Mouse (Mus musculus): ENCODE measurements around the gene Nhlrc4. TPM values are rescaled to one million over a fixed set of nuclear protein-coding genes. Genes with fewer than 3 reads are reported as not detected.

Nhlrc4 gene
- polyA plus RNA-seq (2017; shearing (Covaris generic)) = not detected

GRCm38 (mm10) chr17:25944366-25945163 is at the start of gene Nhlrc4, which contains the start of gene Pigq:
Gene Nhlrc4 (minus strand): TSS chr17:25944961.
Gene Pigq (minus strand): TSS chr17:25944936.

GRCm38 (mm10) chr17:25985306-25986294 is 40.8 kb upstream of the Nhlrc4 start, which contains the start of gene Capn15:
Gene Capn15 (minus strand): TSS chr17:25985796.

DNA sequence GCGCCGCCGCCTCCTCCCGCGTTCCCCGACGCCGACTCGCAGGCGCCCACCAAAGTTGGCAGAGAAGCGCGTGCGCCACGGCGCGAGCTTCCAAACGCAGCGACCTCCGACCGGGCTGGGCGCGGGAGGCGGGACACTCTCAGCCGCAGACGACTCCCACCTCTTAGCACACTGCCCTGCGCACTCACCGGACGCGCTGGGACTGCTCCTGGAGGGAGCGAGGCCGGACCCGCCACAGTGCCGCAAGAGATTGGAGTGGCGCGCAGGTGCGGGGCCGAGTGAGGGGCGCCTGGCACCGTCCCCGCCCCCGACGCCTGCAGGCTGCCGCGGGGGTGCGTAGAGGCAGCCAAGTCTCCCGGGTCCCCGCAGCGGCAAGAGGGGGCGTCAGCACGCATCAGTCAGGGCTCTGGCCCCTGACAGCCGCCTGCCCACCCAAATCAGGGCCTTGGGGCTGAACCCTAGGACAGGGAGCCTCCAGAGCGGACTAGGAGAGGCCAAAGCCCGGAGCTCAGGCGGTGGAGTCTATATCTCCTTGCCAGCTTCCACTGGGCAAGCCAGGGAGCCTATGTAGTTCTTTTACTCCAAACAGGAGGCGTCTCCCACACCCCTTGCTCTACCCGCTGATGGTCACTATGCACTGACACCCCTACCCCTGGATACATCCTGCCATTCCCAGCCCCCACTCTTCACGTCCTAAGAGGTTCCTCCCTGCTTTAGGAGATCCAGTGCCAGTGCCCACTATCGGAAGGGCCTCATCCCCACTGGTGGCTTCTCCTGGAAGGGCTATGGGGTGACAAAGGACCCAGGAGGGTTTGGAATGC is 7.3 kb upstream of the Nhlrc4 start, which contains the start of gene A930017K11Rik:
A930017K11Rik (minus strand) TSS at position 763 of the 821 bp plus-strand sequence.

GRCm38 (mm10) chr17:25919144-25919785 is 25.5 kb downstream of the Nhlrc4 start, which contains the start of gene Rab40c:
Gene Rab40c (minus strand): TSS chr17:25919727.

Other genes starting within 250 kb of the Nhlrc4 start
- gene Gng13, start 227.8 kb downstream of the Nhlrc4 start, polyA plus RNA-seq (2017; shearing (Covaris generic)) = not detected
- gene Chtf18, start 217.5 kb downstream of the Nhlrc4 start, polyA plus RNA-seq (2017; shearing (Covaris generic)) = 10 to 100 TPM in 1 of 2 experiments, 1 to 10 TPM in 1; 3.8 to 12.3 TPM
- gene Rpusd1, start 217.3 kb downstream of the Nhlrc4 start, polyA plus RNA-seq (2017; shearing (Covaris generic)) = 10 to 100 TPM; 13.9 to 16.7 TPM
- under 1 TPM in 1 of 2 experiments, not detected in 1; 0.73 TPM for gene Mslnl, start 208.9 kb downstream of the Nhlrc4 start, polyA plus RNA-seq (2017; shearing (Covaris generic))
- gene Msln, start 190.6 kb downstream of the Nhlrc4 start, polyA plus RNA-seq (2017; shearing (Covaris generic)) = under 1 TPM in 1 of 2 experiments, not detected in 1; 0.98 TPM
- gene Narfl, start 171.2 kb downstream of the Nhlrc4 start, polyA plus RNA-seq (2017; shearing (Covaris generic)) = 10 to 100 TPM; 27.7 to 32.5 TPM
- gene Haghl, start 159.3 kb downstream of the Nhlrc4 start, polyA plus RNA-seq (2017; shearing (Covaris generic)) = 10 to 100 TPM; 34.3 to 47.7 TPM
- 1 to 10 TPM in 1 of 2 experiments, under 1 TPM in 1; 0.89 to 1.4 TPM for gene Ccdc78, start 158.4 kb downstream of the Nhlrc4 start, polyA plus RNA-seq (2017; shearing (Covaris generic))
- gene Fam173a, start 152.1 kb downstream of the Nhlrc4 start, polyA plus RNA-seq (2017; shearing (Covaris generic)) = 100 to 1,000 TPM; 231 to 239 TPM
- gene AC134908.4, start 149.3 kb downstream of the Nhlrc4 start, polyA plus RNA-seq (2017; shearing (Covaris generic)) = 1 to 10 TPM in 1 of 2 experiments, not detected in 1; 1.1 TPM
- 10 to 100 TPM; 34.1 to 40.4 TPM for gene Metrn, start 147.8 kb downstream of the Nhlrc4 start, polyA plus RNA-seq (2017; shearing (Covaris generic))
- gene Fbxl16, start 135.9 kb downstream of the Nhlrc4 start, polyA plus RNA-seq (2017; shearing (Covaris generic)) = under 1 TPM; 0.16 to 0.60 TPM
- 10 to 100 TPM; 31.4 to 36.3 TPM for gene Wdr24, start 121.3 kb downstream of the Nhlrc4 start, polyA plus RNA-seq (2017; shearing (Covaris generic))
- 10 to 100 TPM; 32.9 to 33.5 TPM for gene Jmjd8, start 116.1 kb downstream of the Nhlrc4 start, polyA plus RNA-seq (2017; shearing (Covaris generic))
- gene Stub1, start 111.6 kb downstream of the Nhlrc4 start, polyA plus RNA-seq (2017; shearing (Covaris generic)) = 100 to 1,000 TPM; 170 to 205 TPM
- 1 to 10 TPM; 1.6 to 1.7 TPM for gene Rhbdl1, start 107.7 kb downstream of the Nhlrc4 start, polyA plus RNA-seq (2017; shearing (Covaris generic))
- gene Gm20683, start 103.2 kb downstream of the Nhlrc4 start, polyA plus RNA-seq (2017; shearing (Covaris generic)) = 1 to 10 TPM; 1.4 to 2.6 TPM
- gene Rhot2, start 100.1 kb downstream of the Nhlrc4 start, polyA plus RNA-seq (2017; shearing (Covaris generic)) = 10 to 100 TPM; 42.2 to 46.5 TPM
- gene Wdr90, start 83.5 kb downstream of the Nhlrc4 start, polyA plus RNA-seq (2017; shearing (Covaris generic)) = 10 to 100 TPM in 1 of 2 experiments, 1 to 10 TPM in 1; 9.2 to 16.3 TPM
- gene Mcrip2, start 76.2 kb downstream of the Nhlrc4 start, polyA plus RNA-seq (2017; shearing (Covaris generic)) = 1 to 10 TPM; 1.1 to 5.7 TPM
- 10 to 100 TPM; 80.3 to 84.0 TPM for gene Mettl26, start 69.9 kb downstream of the Nhlrc4 start, polyA plus RNA-seq (2017; shearing (Covaris generic))
- 1 to 10 TPM; 1.4 to 2.0 TPM for gene Wfikkn1, start 64.1 kb downstream of the Nhlrc4 start, polyA plus RNA-seq (2017; shearing (Covaris generic))
- 10 to 100 TPM; 30.1 to 34.5 TPM for gene Rab40c, start 25.2 kb downstream of the Nhlrc4 start, polyA plus RNA-seq (2017; shearing (Covaris generic))
- 10 to 100 TPM; 50.7 to 66.9 TPM for gene Pigq, start within 50 bp of the Nhlrc4 start, polyA plus RNA-seq (2017; shearing (Covaris generic))
- gene A930017K11Rik, start 7.6 kb upstream of the Nhlrc4 start, polyA plus RNA-seq (2017; shearing (Covaris generic)) = not detected
- 10 to 100 TPM; 26.6 to 29.0 TPM for gene Capn15, start 40.8 kb upstream of the Nhlrc4 start, polyA plus RNA-seq (2017; shearing (Covaris generic))
- 10 to 100 TPM; 12.8 to 16.0 TPM for gene Rab11fip3, start 124.6 kb upstream of the Nhlrc4 start, polyA plus RNA-seq (2017; shearing (Covaris generic))
- gene Decr2, start 145.4 kb upstream of the Nhlrc4 start, polyA plus RNA-seq (2017; shearing (Covaris generic)) = 10 to 100 TPM; 27.4 to 32.9 TPM
- 10 to 100 TPM in 1 of 2 experiments, under 1 TPM in 1; 0.90 to 11.4 TPM for gene Nme4, start 150.6 kb upstream of the Nhlrc4 start, polyA plus RNA-seq (2017; shearing (Covaris generic))
- gene Tmem8, start 168.3 kb upstream of the Nhlrc4 start, polyA plus RNA-seq (2017; shearing (Covaris generic)) = 10 to 100 TPM; 33.9 to 35.3 TPM
- gene Mrpl28, start 178.5 kb upstream of the Nhlrc4 start, polyA plus RNA-seq (2017; shearing (Covaris generic)) = 10 to 100 TPM; 65.8 to 72.4 TPM
- gene Axin1, start 193.7 kb upstream of the Nhlrc4 start, polyA plus RNA-seq (2017; shearing (Covaris generic)) = 100 to 1,000 TPM in 1 of 2 experiments, 10 to 100 TPM in 1; 86.4 to 112 TPM